Mouse (Mus musculus): ENCODE data around the gene Zic5.

The Zic5 gene

GRCm38 (mm10) chr14:122464763-122465741 is at the start of gene Zic5:
Gene Zic5 (minus strand): TSS chr14:122465677.
- no peak for DNase-seq

GRCm38 (mm10) chr14:122513511-122514036 is 48.1 kb upstream of the Zic5 start:
- no peak for DNase-seq

- DNase-seq = no peak
Observed at GRCm38 (mm10) chr14:122511519-122511918, 46.0 kb upstream of the Zic5 start.

- DNase-seq = no peak
Observed at GRCm38 (mm10) chr14:122509058-122509457, 43.6 kb upstream of the Zic5 start.

- no peak for DNase-seq
Observed at GRCm38 (mm10) chr14:122492015-122492414, 26.5 kb upstream of the Zic5 start.

- DNase-seq = no peak
Observed at GRCm38 (mm10) chr14:122491521-122491920, 26.0 kb upstream of the Zic5 start.

GRCm38 (mm10) chr14:122490441-122491328 is 25.2 kb upstream of the Zic5 start, which contains the start of gene Gm10837:
Gene Gm10837 (plus strand): TSS chr14:122490586.
- no peak for DNase-seq

GRCm38 (mm10) chr14:122489686-122490414 is 24.4 kb upstream of the Zic5 start:
- no peak for DNase-seq

GRCm38 (mm10) chr14:122489041-122489440 is 23.6 kb upstream of the Zic5 start:
- no peak for DNase-seq

- no peak for DNase-seq
Observed at GRCm38 (mm10) chr14:122487366-122487765, 21.9 kb upstream of the Zic5 start.

- no peak for DNase-seq
Observed at GRCm38 (mm10) chr14:122486611-122487010, 21.1 kb upstream of the Zic5 start.

- no peak for DNase-seq
Observed at GRCm38 (mm10) chr14:122485635-122486181, 20.2 kb upstream of the Zic5 start.

- DNase-seq = no peak
Observed at GRCm38 (mm10) chr14:122484844-122485551, 19.5 kb upstream of the Zic5 start.

- no peak for DNase-seq
Observed at GRCm38 (mm10) chr14:122484458-122484843, 19.0 kb upstream of the Zic5 start.

- DNase-seq = no peak
Observed at GRCm38 (mm10) chr14:122483556-122484421, 18.3 kb upstream of the Zic5 start.

GRCm38 (mm10) chr14:122483024-122483385 is 17.5 kb upstream of the Zic5 start:
- DNase-seq = no peak

GRCm38 (mm10) chr14:122482081-122483023 is 16.9 kb upstream of the Zic5 start:
- DNase-seq = no peak

- DNase-seq = no peak
Observed at GRCm38 (mm10) chr14:122481181-122481580, 15.7 kb upstream of the Zic5 start.

GRCm38 (mm10) chr14:122480355-122480754 is 14.9 kb upstream of the Zic5 start:
- DNase-seq = no peak
